Mouse (Mus musculus): ENCODE measurements at regions not wholly inside any gene's neighbourhood (a gene's known extent, or its start where the extent isn't known, plus 50 kb on each side); places are given as distances from the start of the nearest gene placed in this dataset.

GRCm38 (mm10) chr1:150043061-150043460 is 56.8 kb upstream of the Ptgs2 start:
- DNase-seq (ENCODE audit: low read depth, low spot score) = peak; percentile 8

- DNase-seq (ENCODE audit: low read depth, low spot score) = no peak
Observed at GRCm38 (mm10) chr1:150041591-150041990, 58.2 kb upstream of the Ptgs2 start.

- no peak for DNase-seq (ENCODE audit: low read depth, low spot score)
Observed at GRCm38 (mm10) chr1:150033729-150034128, 66.1 kb upstream of the Ptgs2 start.

GRCm38 (mm10) chr1:150031743-150032142 is 68.1 kb upstream of the Ptgs2 start:
- DNase-seq (ENCODE audit: low read depth, low spot score) = no peak

GRCm38 (mm10) chr1:150027265-150027664 is 66.2 kb upstream of the Pla2g4a start:
- no peak for DNase-seq (ENCODE audit: low read depth, low spot score)

GRCm38 (mm10) chr1:150026188-150026587 is 65.1 kb upstream of the Pla2g4a start:
- no peak for DNase-seq (ENCODE audit: low read depth, low spot score)

GRCm38 (mm10) chr1:150015201-150015600 is 54.1 kb upstream of the Pla2g4a start:
- DNase-seq (ENCODE audit: low read depth, low spot score) = no peak

- DNase-seq (ENCODE audit: low read depth, low spot score) = no peak
Observed at GRCm38 (mm10) chr1:150012447-150012846, 51.4 kb upstream of the Pla2g4a start.

Data from mesoderm, embryonic 11.5 days (tissue).